Mouse (Mus musculus) heart, embryonic 15.5 days (tissue): ENCODE data around the gene Rab11b. TPM values are rescaled to one million over a fixed set of nuclear protein-coding genes. Genes with fewer than 3 reads are reported as not detected.

Experiments used
- ATAC-seq: fragments of 200-750 bp; cut with Nextera tagmentation; replicated peaks from 2 replicates; pipeline ENCODE4 v1.8.0; 2017; ENCODE audit warnings: low read depth, moderate TSS enrichment; ENCODE audit not compliant: insufficient number of reproducible peaks, insufficient read depth, low FRiP score
- H3K27ac ChIP-seq: fragments of 300-500 bp; sonication (generic); 2 replicates; pipeline ENCODE4 v1.5.1; 2015; ENCODE audit warnings: mild to moderate bottlenecking, inconsistent platforms
- H3K27me3 ChIP-seq: fragments of 300-500 bp; sonication (generic); 2 replicates; pipeline ENCODE4 v1.6.1; 2015; ENCODE audit warnings: inconsistent platforms
- H3K36me3 ChIP-seq: fragments of 300-500 bp; sonication (generic); 2 replicates; pipeline ENCODE4 v1.6.1; 2015; ENCODE audit warnings: mild to moderate bottlenecking, inconsistent platforms
- H3K4me1 ChIP-seq: fragments of 300-500 bp; sonication (generic); replicated peaks from 2 replicates; pipeline ENCODE4 v1.6.1; 2015; ENCODE audit warnings: inconsistent platforms
- H3K4me2 ChIP-seq: fragments of 300-500 bp; sonication (generic); 2 replicates; pipeline ENCODE4 v1.6.1; 2015; ENCODE audit warnings: inconsistent platforms, mild to moderate bottlenecking, moderate library complexity
- H3K4me3 ChIP-seq: fragments of 300-500 bp; sonication (generic); 2 replicates; pipeline ENCODE4 v1.5.1; 2015; ENCODE audit warnings: mild to moderate bottlenecking, inconsistent platforms
- H3K9ac ChIP-seq: fragments of 300-500 bp; sonication (generic); 2 replicates; pipeline ENCODE4 v1.6.1; 2015; ENCODE audit warnings: mild to moderate bottlenecking, inconsistent platforms
- H3K9me3 ChIP-seq: fragments of 300-500 bp; sonication (generic); replicated peaks from 2 replicates; pipeline ENCODE4 v1.6.1; 2016; ENCODE audit warnings: inconsistent platforms
- WGBS: fragments of 180-500 bp; shearing (Covaris S2); methylation state at CpG from one replicate; pipeline ENCODE4 v1.1.7; 2015; ENCODE audit warnings: mixed read lengths; 5-methylcytosine and 5-hydroxymethylcytosine counted together
- polyA plus RNA-seq: library from polyadenylated mRNA; unstranded; fragments of >200 nt; fragmentation: Nextera tagmentation; extraction: Ambion mirVana; gene quantifications from 2 replicates; pipeline ENCODE4 v1.2.1, GENCODE M21; 2015

Gene Rab11b
- polyA plus RNA-seq, 1 experiment from 2014 or later, result 274 TPM

- 0 out of 2 replicates have a peak, but pooled peaks cover 3% of the 10 kb centered on the region for H3K27me3 ChIP-seq
- WGBS, result 91% methylated on average over 4 of the region's 4 CpGs
- H3K4me2 ChIP-seq, result no peak overlapping the region
- no peak for ATAC-seq
- H3K9me3 ChIP-seq, result no peaks in the 10 kb centered on the region
- no peaks in the 10 kb centered on the region for H3K4me1 ChIP-seq
- H3K4me3 ChIP-seq, result no peak overlapping the region
- no peak overlapping the region for H3K9ac ChIP-seq
- H3K27ac ChIP-seq, result no peak overlapping the region
- H3K36me3 ChIP-seq, result peaks cover 6% of the 10 kb centered on the region; the same call in 1 of the 2 replicates
These were observed 11.3 kb upstream of the Rab11b start for GRCm38 (mm10) chr17:33771617-33772016.

- 0 out of 2 replicates have a peak, but pooled peaks cover 2% of the 10 kb centered on the region for H3K27me3 ChIP-seq
- 63% methylated on average over 3 of the region's 3 CpGs for WGBS
These were observed 6.1 kb upstream of the Rab11b start for GRCm38 (mm10) chr17:33766389-33766788.

GRCm38 (mm10) chr17:33759767-33760254, 519 bp downstream of the Rab11b start:
- WGBS, result under 1% methylated on average over 38 of the region's 38 CpGs
- H3K4me1 ChIP-seq, result peaks cover 45% of the 10 kb centered on the region
- H3K4me3 ChIP-seq, result peak overlapping the region; percentile 82

More at GRCm38 (mm10) chr17:33766389-33766788, 6.1 kb upstream of the Rab11b start:
- Histone ChIP-seq H3K36me3 (no peaks in the 10 kb centered on the region), H3K9ac (no peak overlapping the region), H3K4me1 (no peaks in the 10 kb centered on the region), H3K4me3 (no peak overlapping the region), H3K4me2 (no peak overlapping the region), H3K9me3 (no peaks in the 10 kb centered on the region), H3K27ac (no peak overlapping the region)
- no peak for ATAC-seq

GRCm38 (mm10) chr17:33757231-33757630, 3.1 kb downstream of the Rab11b start:
- Histone ChIP-seq H3K4me3 (no peak overlapping the region), H3K36me3 (no peaks in the 10 kb centered on the region), H3K4me2 (peak overlapping the region; percentile 21; the same call in 1 of the 2 replicates), H3K27ac (0 out of 2 replicates have a peak overlapping the region, but pooled peaks have one; percentile 17), H3K9ac (no peak overlapping the region), H3K9me3 (no peaks in the 10 kb centered on the region), H3K4me1 (peaks cover 65% of the 10 kb centered on the region), H3K27me3 (no peaks in the 10 kb centered on the region)
- WGBS, result 38% methylated on average over 4 of the region's 4 CpGs
- no peak for ATAC-seq

More at GRCm38 (mm10) chr17:33759767-33760254, 519 bp downstream of the Rab11b start:
- H3K4me2 ChIP-seq, result peak overlapping the region; percentile 68
- ATAC-seq, result peak; percentile 86
- H3K9me3 ChIP-seq, result no peaks in the 10 kb centered on the region
- H3K27me3 ChIP-seq, result no peaks in the 10 kb centered on the region
- peak overlapping the region; percentile 99 for H3K27ac ChIP-seq
- H3K9ac ChIP-seq, result peak overlapping the region; percentile 95
- no peaks in the 10 kb centered on the region for H3K36me3 ChIP-seq

GRCm38 (mm10) chr17:33756108-33756790, 4.1 kb downstream of the Rab11b start:
- Histone ChIP-seq H3K27me3 (no peaks in the 10 kb centered on the region), H3K27ac (peak overlapping the region; percentile 17; the same call in 1 of the 2 replicates), H3K36me3 (no peaks in the 10 kb centered on the region), H3K9me3 (no peaks in the 10 kb centered on the region), H3K9ac (no peak overlapping the region), H3K4me3 (no peak overlapping the region), H3K4me2 (peak overlapping the region; percentile 7; the same call in 1 of the 2 replicates), H3K4me1 (peaks cover 65% of the 10 kb centered on the region)
- ATAC-seq, result no peak
- WGBS, result 80% methylated on average over 3 of the region's 3 CpGs

GRCm38 (mm10) chr17:33755418-33756107, 4.8 kb downstream of the Rab11b start:
- 81% methylated on average over 10 of the region's 10 CpGs for WGBS
- Histone ChIP-seq H3K9ac (no peak overlapping the region), H3K4me2 (no peak overlapping the region), H3K4me1 (peaks cover 67% of the 10 kb centered on the region), H3K4me3 (no peak overlapping the region), H3K9me3 (no peaks in the 10 kb centered on the region), H3K27me3 (no peaks in the 10 kb centered on the region), H3K27ac (0 out of 2 replicates have a peak overlapping the region, but pooled peaks have one; percentile 17), H3K36me3 (no peaks in the 10 kb centered on the region)
- no peak for ATAC-seq

GRCm38 (mm10) chr17:33754656-33755055, 5.7 kb downstream of the Rab11b start:
- no peak overlapping the region for H3K4me2 ChIP-seq
- no peaks in the 10 kb centered on the region for H3K27me3 ChIP-seq
- no peak overlapping the region for H3K4me3 ChIP-seq
- H3K9ac ChIP-seq, result no peak overlapping the region
- 89% methylated on average over 1 of the region's 1 CpGs for WGBS
- no peak overlapping the region for H3K27ac ChIP-seq
- no peaks in the 10 kb centered on the region for H3K36me3 ChIP-seq
- H3K4me1 ChIP-seq, result peaks cover 70% of the 10 kb centered on the region
- no peak for ATAC-seq
- H3K9me3 ChIP-seq, result no peaks in the 10 kb centered on the region

- Histone ChIP-seq H3K9me3 (no peaks in the 10 kb centered on the region), H3K9ac (no peak overlapping the region), H3K4me3 (no peak overlapping the region), H3K27ac (no peak overlapping the region), H3K4me2 (no peak overlapping the region), H3K27me3 (no peaks in the 10 kb centered on the region), H3K36me3 (peaks cover 19% of the 10 kb centered on the region), H3K4me1 (peaks cover 47% of the 10 kb centered on the region)
- WGBS, result 88% methylated on average over 2 of the region's 2 CpGs
- ATAC-seq, result no peak
These were observed 8.0 kb downstream of the Rab11b start for GRCm38 (mm10) chr17:33752297-33752696.

GRCm38 (mm10) chr17:33751181-33751580, 9.1 kb downstream of the Rab11b start:
- H3K9me3 ChIP-seq, result no peaks in the 10 kb centered on the region
- H3K27ac ChIP-seq, result no peak overlapping the region
- H3K27me3 ChIP-seq, result no peaks in the 10 kb centered on the region
- H3K36me3 ChIP-seq, result peaks cover 19% of the 10 kb centered on the region
- H3K4me3 ChIP-seq, result no peak overlapping the region
- no peak overlapping the region for H3K4me2 ChIP-seq
- H3K4me1 ChIP-seq, result peaks cover 38% of the 10 kb centered on the region
- ATAC-seq, result no peak
- no peak overlapping the region for H3K9ac ChIP-seq

GRCm38 (mm10) chr17:33749451-33749850, 10.9 kb downstream of the Rab11b start:
- no peaks in the 10 kb centered on the region for H3K27me3 ChIP-seq
- peaks cover 29% of the 10 kb centered on the region for H3K4me1 ChIP-seq
- ATAC-seq, result no peak
- H3K27ac ChIP-seq, result no peak overlapping the region
- H3K4me2 ChIP-seq, result no peak overlapping the region
- H3K9ac ChIP-seq, result no peak overlapping the region
- WGBS, result 94% methylated on average over 5 of the region's 5 CpGs
- peaks cover 19% of the 10 kb centered on the region for H3K36me3 ChIP-seq
- no peak overlapping the region for H3K4me3 ChIP-seq
- H3K9me3 ChIP-seq, result no peaks in the 10 kb centered on the region

- no peaks in the 10 kb centered on the region for H3K27me3 ChIP-seq
- peak overlapping the region; percentile 46; the same call in 1 of the 2 replicates for H3K27ac ChIP-seq
- H3K4me3 ChIP-seq, result no peak overlapping the region
- WGBS, result 57% methylated on average over 2 of the region's 2 CpGs
- H3K9ac ChIP-seq, result no peak overlapping the region
- H3K4me1 ChIP-seq, result peaks cover 13% of the 10 kb centered on the region; the same call in 1 of the 2 replicates
- H3K9me3 ChIP-seq, result no peaks in the 10 kb centered on the region
- peaks cover 19% of the 10 kb centered on the region for H3K36me3 ChIP-seq
- no peak overlapping the region for H3K4me2 ChIP-seq
- ATAC-seq, result peak; percentile 71
These were observed 14.3 kb downstream of the Rab11b start for GRCm38 (mm10) chr17:33746011-33746410.
